Mouse (Mus musculus): Measurements from ENCODE around the gene Rhoc.
"Not testable (repeated sequence)": the region's sequence is repeated elsewhere in the genome, so short reads cannot be mapped to it uniquely, and the experiment has no call there.

Gene Rhoc

GRCm38 (mm10) chr3:104788561-104789311 lies 561 bp downstream of the Rhoc start:
- peak in 1 of 2 experiments; percentile 33 for DNase-seq

- DNase-seq = no peak
These were observed 1.1 kb downstream of the Rhoc start for GRCm38 (mm10) chr3:104789312-104789605.

GRCm38 (mm10) chr3:104789822-104790221 lies 1.6 kb downstream of the Rhoc start:
- DNase-seq = no peak

GRCm38 (mm10) chr3:104790401-104790937 lies 2.3 kb downstream of the Rhoc start:
- no peak for DNase-seq

GRCm38 (mm10) chr3:104791017-104791416 lies 2.8 kb downstream of the Rhoc start:
- DNase-seq = no peak

DNA sequence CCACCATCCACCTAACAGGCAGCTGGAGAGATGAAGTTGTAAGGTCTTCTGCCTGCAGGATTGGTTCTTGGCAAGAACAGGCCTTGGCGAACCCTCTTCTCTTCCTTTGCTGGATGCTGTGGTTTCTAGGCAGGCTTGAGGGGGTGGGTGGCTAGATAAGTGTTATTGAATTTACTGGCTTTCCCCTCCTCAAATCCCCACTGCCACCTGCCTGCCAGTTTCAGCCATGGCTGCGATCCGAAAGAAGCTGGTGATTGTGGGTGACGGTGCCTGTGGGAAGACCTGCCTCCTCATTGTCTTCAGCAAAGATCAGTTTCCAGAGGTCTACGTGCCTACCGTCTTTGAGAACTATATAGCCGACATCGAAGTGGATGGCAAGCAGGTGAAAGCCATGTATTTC lies 3.5 kb downstream of the Rhoc start:
- no peak for DNase-seq

DNA sequence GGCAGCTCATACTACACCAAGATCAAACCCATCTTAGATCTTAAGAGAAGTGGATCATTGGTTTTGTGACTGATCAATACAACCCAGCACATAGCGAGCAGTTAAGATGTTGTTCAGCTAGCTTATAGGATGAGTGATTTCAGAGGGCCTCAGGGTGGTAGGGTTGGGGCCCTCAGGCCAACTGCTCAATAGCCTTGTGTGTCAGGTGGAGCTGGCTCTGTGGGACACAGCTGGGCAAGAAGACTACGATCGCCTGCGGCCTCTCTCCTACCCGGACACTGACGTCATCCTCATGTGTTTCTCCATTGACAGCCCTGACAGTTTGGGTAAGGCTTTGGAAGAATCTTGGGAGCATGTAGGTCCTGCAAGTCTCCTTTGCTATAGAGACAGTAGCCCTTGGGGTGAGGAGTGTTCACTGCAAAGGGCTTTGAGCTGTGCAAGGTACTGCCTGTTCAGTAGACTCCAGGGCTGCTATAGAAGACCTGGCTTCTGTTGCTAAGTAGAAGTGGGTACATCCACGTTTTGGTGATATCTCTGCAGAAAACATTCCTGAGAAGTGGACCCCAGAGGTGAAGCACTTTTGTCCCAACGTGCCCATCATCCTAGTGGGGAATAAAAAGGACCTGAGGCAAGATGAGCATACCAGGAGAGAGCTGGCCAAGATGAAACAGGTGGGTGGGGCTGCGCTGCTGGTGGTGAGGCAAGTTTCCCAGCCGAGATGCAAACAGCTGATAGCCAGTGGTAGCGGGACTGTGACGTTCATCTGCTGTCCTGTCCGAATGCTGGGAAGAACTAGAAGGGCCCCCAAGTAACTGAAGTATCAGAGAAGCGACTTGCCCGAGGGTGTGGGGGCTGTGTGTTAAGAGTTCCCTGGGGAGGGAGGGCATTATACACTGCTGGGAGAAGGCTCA lies 4.4 kb downstream of the Rhoc start:
- no peak for DNase-seq

DNA sequence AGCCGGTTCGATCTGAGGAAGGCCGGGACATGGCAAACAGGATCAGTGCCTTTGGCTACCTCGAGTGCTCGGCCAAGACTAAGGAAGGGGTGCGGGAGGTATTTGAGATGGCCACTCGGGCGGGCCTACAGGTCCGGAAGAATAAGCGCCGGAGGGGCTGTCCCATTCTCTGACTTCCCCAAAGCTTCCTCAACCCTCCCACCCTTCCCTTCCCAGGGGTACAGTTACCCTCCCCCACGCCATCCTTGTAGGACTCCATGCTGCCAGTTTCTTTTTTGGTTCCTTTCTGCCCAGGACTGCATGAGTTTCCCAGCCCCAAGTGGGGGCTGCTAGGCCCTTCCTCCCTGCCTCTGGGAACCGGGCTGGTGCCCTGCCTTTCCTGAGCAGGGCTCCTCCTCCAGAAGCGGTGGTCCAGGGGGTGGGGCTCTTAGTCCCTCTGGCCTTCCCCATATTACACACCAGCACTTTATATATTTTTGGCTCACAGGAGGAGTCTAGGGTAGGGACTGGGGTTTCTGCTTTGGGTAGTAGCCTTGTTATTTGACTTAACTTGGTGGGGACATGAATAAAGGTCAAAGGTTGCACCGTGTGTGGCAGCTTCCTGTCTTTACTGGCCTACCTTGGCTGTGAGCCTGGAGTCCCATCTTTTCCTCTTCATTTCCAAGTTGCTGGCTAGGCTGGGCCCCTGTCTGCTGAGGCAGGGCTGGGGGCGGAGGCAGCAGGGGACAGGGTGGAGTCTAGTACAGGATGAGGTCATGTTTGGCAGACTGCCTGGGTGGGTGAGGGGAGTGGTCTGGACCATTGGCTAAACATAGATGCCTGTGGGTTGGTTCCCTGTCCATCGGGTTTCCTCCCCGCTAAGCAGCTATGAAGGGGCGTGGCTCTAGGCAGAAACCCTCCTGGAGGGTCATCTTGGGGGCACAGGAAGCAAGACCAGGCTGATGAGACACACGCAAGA lies 6.0 kb downstream of the Rhoc start:
- DNase-seq = no peak

DNA sequence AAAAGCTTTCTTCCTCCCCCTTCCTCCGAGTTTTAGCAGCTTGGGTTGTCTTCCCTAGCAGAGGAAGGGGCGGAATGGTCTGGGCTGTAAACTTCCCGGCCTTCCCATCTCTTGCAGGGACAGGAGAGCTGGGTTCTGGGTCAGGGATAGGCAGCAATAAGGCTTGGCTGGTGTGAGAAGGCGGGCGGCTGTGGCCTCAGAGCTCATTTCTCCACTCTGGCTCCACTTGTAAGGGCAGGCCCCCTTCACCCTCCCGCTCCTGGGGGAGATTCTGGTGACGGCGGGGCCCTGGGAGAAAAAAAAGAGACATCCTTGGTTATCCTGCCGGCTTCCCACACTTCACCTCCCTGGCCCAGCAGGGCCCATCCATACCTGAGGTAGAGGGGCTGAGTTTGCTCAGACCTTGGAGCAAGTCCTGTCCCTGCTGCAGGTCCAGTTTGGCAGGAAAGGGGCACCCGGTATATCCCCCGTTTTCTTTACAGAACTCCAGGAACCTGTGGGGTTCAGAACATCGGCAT lies 6.8 kb downstream of the Rhoc start:
- no peak for DNase-seq

DNA sequence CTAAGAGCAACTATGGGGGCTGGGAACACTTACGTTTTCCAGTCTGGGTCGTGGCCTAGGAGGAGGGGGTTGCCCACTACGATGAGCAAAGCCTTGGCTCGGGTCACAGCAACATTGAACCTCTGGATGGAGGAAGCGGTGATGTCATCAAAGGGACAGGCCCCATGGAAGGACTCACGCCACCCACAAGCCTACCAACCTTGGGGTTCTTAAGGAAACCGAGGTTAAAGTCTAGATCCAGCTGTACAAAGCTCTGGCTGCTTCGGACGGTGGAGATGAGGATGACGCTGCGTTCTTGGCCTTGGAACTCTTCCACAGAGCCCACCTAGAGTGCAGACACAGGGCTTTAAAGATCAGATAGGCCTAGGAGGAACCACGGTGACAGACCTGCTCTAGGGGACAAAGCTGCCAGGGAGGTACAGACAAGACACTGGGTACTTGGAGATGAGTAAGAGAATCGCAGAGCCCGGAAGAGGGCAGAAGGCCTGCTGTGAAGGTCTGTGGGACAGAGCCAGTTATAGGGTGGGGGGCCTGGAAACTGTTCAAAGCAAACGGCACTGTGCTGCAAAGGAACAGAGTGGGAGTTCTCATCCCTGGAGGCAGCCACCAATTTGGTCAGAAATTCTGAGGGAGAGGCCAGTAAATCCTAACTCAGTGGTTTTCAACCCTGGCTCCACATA lies 7.6 kb downstream of the Rhoc start:
- no peak for DNase-seq

- DNase-seq = no peak
These were observed 8.4 kb downstream of the Rhoc start for GRCm38 (mm10) chr3:104796430-104797082.

GRCm38 (mm10) chr3:104800681-104801080 lies 12.5 kb downstream of the Rhoc start:
- no peak for DNase-seq

- DNase-seq = no peak
These were observed 13.3 kb downstream of the Rhoc start for GRCm38 (mm10) chr3:104801481-104801880.

DNA sequence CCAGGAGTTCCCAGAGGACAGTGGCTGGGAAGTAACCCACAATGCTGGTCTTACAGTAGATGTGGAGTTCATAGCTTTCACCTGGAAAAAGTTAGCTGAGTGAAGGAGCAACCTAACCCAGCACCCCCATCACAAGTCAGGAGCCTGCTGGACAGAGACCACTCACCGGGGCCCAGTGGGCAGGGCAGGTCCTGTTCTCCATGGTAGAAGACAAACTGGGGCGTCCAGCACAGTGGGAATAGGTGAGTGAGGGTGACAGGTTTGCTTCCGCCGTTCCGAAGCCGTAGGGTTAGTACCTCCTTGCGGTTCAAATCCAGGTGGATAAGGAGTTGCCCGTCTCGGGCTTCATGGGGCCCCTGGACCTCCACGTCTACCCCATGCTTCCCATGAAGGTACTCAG lies 16.1 kb downstream of the Rhoc start:
- no peak for DNase-seq

DNA sequence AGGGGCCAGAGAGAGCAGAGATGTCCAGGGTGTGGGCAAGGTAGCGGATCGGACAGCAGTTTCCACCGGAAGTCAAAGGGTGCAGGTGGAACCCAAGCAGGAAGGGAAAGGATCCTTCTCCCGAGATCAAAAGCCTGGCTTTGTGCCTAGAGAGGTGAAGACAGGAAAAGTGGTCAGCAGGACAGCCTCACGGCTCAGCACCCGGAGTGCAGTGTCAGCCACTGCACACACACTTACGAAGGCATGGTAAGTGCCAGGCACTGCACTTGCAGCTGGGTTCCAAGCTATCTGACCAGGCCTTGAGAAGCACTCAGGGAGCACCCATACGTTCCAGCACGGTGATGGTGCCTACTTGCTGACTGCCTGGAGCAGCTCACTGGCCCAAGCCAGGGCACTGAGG lies 17.4 kb downstream of the Rhoc start:
- no peak for DNase-seq

GRCm38 (mm10) chr3:104811752-104812151 lies 23.6 kb downstream of the Rhoc start:
- DNase-seq = no peak

GRCm38 (mm10) chr3:104812254-104812653 lies 24.1 kb downstream of the Rhoc start:
- no peak for DNase-seq

GRCm38 (mm10) chr3:104813227-104813626 lies 25.1 kb downstream of the Rhoc start:
- not testable (repeated sequence) for DNase-seq

- DNase-seq = no peak
These were observed 26.6 kb downstream of the Rhoc start for GRCm38 (mm10) chr3:104814746-104815145.

DNA sequence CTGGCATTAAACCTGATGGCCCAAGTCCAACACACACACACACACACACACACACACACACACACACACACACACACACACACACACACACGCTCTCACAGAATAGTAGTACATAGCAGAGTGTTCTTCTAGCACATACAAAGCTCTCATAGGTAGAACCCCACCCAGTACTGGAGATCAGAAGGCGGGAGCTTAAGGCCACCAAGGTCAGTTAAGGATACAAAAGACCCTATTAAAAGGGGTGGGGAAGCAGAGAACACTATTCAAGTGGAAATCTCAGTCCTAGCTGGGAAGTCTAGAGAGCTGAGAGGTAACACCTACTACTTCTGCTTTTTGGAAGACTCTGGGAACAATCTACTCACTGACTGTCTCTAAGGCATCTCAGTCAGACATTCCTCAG lies 27.2 kb downstream of the Rhoc start:
- no peak for DNase-seq

- DNase-seq = no peak
These were observed 28.0 kb downstream of the Rhoc start for GRCm38 (mm10) chr3:104816130-104816529.
